ENCODE assay signal across 22 mouse cellular contexts in the genomic region with DNA sequence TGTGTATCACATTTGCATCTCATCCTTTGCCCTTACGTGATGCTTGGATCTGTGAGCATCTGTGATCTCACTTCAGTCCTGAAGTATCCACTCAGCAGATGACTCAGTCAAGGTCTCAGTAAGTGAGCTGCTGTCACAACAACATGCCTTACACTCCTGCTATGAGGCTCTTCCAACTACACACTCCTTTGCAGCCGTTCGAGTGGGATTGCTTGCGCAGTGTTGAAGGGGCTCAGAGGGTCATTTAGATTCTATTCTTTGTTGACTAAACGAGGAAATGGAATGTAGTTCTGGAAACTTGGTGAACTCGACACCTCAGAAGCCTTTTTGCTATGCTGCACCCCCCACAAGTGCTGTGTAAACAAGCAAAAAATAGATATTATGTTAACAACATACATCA. TPM values are rescaled to one million over a fixed set of nuclear protein-coding genes. Genes with fewer than 3 reads are reported as not detected.
DNase-seq lines count a peak whose midpoint lies in the region; ATAC-seq and TF ChIP-seq lines count a peak whose summit lies in the region.
"Had no signal": no experiment of that assay in that cellular context is flagged by ENCODE, and none has a peak within 500 bp of the region (broad histone marks: within the 10 kb centered on the region; RNA-seq: fewer than 3 reads in every experiment).

No protein-coding gene starts in this region.

- no peak overlapping the region for H3K4me3 ChIP-seq in layer of hippocampus, adult 2 months
- H3K4me3 ChIP-seq: heart, embryonic 10.5 days; heart, embryonic 15.5 days; limb, embryonic 13.5 days; midbrain, embryonic 12.5 days; myocyte; neural tube, embryonic 13.5 days had no signal

- no peak for ATAC-seq in megakaryocyte-erythroid progenitor cell, adult 5-6 weeks (replicated peaks; ENCODE audit: low FRiP score, low TSS enrichment, poor library complexity, severe bottlenecking)
- ATAC-seq: forebrain, embryonic 14.5 days had no signal

- DNase-seq in layer of hippocampus, adult 2 months (ENCODE audit: low spot score in 2 of 2) = no peak
- DNase-seq in layer of hippocampus, postnatal 10 days (ENCODE audit: low spot score in 2 of 2) = no peak
- peak; percentile 40 for DNase-seq in thymus, postnatal 25 days
- DNase-seq in thymus, postnatal 36 days = no peak
- peak; percentile 50 for DNase-seq in lung, postnatal 10 days
- DNase-seq in naive thymus-derived CD4-positive, alpha-beta T cell, adult 2 months (ENCODE audit: low read depth) = peak; percentile 33
- no peak for DNase-seq in c-Kit-positive CD71-positive TER-119-positive erythroid progenitor cells, embryonic 14.5 days (ENCODE audit: low spot score)
- DNase-seq: adrenal gland, postnatal 36 days; cerebellum, adult 8-10 months; cerebellum, postnatal 25 days; gastrocnemius, postnatal 14 days; kidney, adult 11 months; kidney, postnatal 14 days had no signal

- TF ChIP-seq CTCF in layer of hippocampus, adult 2 months (conservative IDR thresholded peaks at IDR 0.05) = no peak

- peak overlapping the region; percentile 77 for H3K27ac ChIP-seq in layer of hippocampus, adult 2 months
- H3K27ac ChIP-seq: heart, embryonic 10.5 days; heart, embryonic 15.5 days; hindbrain, embryonic 14.5 days; limb, embryonic 13.5 days; midbrain, embryonic 12.5 days; neural tube, embryonic 13.5 days had no signal

RNA-seq across cellular contexts. Expression of a gene that starts 9.0 kb away (rescaled TPM):
- 10 to 100 TPM; 13.3 TPM for total RNA-seq in layer of hippocampus, adult 2 months (2021)
- 10 to 100 TPM; 15.1 to 15.2 TPM for total RNA-seq in layer of hippocampus, postnatal 10 days (2021)
- total RNA-seq in megakaryocyte-erythroid progenitor cell, adult 5-6 weeks (2014; fragmentation: Nextera tagmentation) = 13.9 and 19.9 TPM in 2 replicates
- 10.8 and 14.7 TPM in 2 replicates for total RNA-seq in megakaryocyte-erythroid progenitor cell, adult 5-6 weeks (2017)

RNA-seq across cellular contexts. Expression of a gene that starts 9.2 kb away (rescaled TPM):
- 10 to 100 TPM; 15.7 to 16.6 TPM for total RNA-seq in layer of hippocampus, adult 2 months (2021)
- 10 to 100 TPM; 14.3 to 15.0 TPM for total RNA-seq in layer of hippocampus, postnatal 10 days (2021)
- total RNA-seq in megakaryocyte-erythroid progenitor cell, adult 5-6 weeks (2014; fragmentation: Nextera tagmentation) = 74.2 and 84.3 TPM in 2 replicates
- 37.6 and 40.3 TPM in 2 replicates for total RNA-seq in megakaryocyte-erythroid progenitor cell, adult 5-6 weeks (2017)

Comparison
In these comparisons a context has a peak if more than half of its experiments do, and no peak if none do; other contexts are left out.
1. DNase-seq: peak in thymus, postnatal 25 days (single experiment), lung, postnatal 10 days (single experiment) and naive thymus-derived CD4-positive, alpha-beta T cell, adult 2 months (single experiment); none in layer of hippocampus, adult 2 months (0 of 2), layer of hippocampus, postnatal 10 days (0 of 2), thymus, postnatal 36 days (0 of 2) and c-Kit-positive CD71-positive TER-119-positive erythroid progenitor cells, embryonic 14.5 days (single experiment).